Mouse (Mus musculus): Measurements from ENCODE around the gene Olfr502.
"Not testable (repeated sequence)": the region's sequence is repeated elsewhere in the genome, so short reads cannot be mapped to it uniquely, and the experiment has no call there.

Gene Olfr502

GRCm38 (mm10) chr7:108524965-108525364 lies at the start of gene Olfr502:
Olfr502 (minus strand) TSS chr7:108525065.
- no peak for DNase-seq

GRCm38 (mm10) chr7:108565693-108566092 lies 40.8 kb upstream of the Olfr502 start, which contains the start of gene Olfr504:
Olfr504 (minus strand) TSS chr7:108565793.
- DNase-seq = no peak

GRCm38 (mm10) chr7:108544227-108544626 lies 19.4 kb upstream of the Olfr502 start, which contains the start of gene Olfr503:
Olfr503 (plus strand) TSS chr7:108544527.
- DNase-seq = not testable (repeated sequence)

- DNase-seq = no peak
Measured at GRCm38 (mm10) chr7:108542416-108542815, 17.6 kb upstream of the Olfr502 start.
